Mouse (Mus musculus): ENCODE measurements around the gene Slc22a28.
"Not testable (repeated sequence)": the region's sequence is repeated elsewhere in the genome, so short reads cannot be mapped to it uniquely, and the experiment has no call there.

Gene Slc22a28

GRCm38 (mm10) chr19:8131881-8132280 is at the start of gene Slc22a28:
Slc22a28 (minus strand) TSS chr19:8131982.
- not testable (repeated sequence) for DNase-seq

- DNase-seq = no peak
Observed at GRCm38 (mm10) chr19:8148787-8149523, 17.2 kb upstream of the Slc22a28 start.

- not testable (repeated sequence) for DNase-seq
Observed at GRCm38 (mm10) chr19:8142716-8143115, 10.9 kb upstream of the Slc22a28 start.

- DNase-seq = not testable (repeated sequence)
Observed at GRCm38 (mm10) chr19:8134127-8134841, 2.5 kb upstream of the Slc22a28 start.

GRCm38 (mm10) chr19:8019904-8020349 is 111.9 kb downstream of the Slc22a28 start:
- DNase-seq = peak; percentile 12

GRCm38 (mm10) chr19:8019329-8019851 is 112.4 kb downstream of the Slc22a28 start:
- DNase-seq = not testable (repeated sequence)

GRCm38 (mm10) chr19:8018535-8018934 is 113.2 kb downstream of the Slc22a28 start:
- not testable (repeated sequence) for DNase-seq

Data from kidney, adult 11 months (tissue).